Mouse (Mus musculus) cerebellum, adult (tissue): ENCODE results near the gene Fnip2.
A peak's percentile ranks its signal among the peaks of the same experiment; 100 is the strongest.

Experiments used
- ATAC-seq: cut with Nextera tagmentation; 2 replicates; pipeline ENCODE4 v1.9.2; 2017; ENCODE audit warnings: mild to moderate bottlenecking, moderate library complexity, mixed read lengths; ENCODE audit not compliant: insufficient number of reproducible peaks, low FRiP score, low TSS enrichment

Fnip2 gene

DNA sequence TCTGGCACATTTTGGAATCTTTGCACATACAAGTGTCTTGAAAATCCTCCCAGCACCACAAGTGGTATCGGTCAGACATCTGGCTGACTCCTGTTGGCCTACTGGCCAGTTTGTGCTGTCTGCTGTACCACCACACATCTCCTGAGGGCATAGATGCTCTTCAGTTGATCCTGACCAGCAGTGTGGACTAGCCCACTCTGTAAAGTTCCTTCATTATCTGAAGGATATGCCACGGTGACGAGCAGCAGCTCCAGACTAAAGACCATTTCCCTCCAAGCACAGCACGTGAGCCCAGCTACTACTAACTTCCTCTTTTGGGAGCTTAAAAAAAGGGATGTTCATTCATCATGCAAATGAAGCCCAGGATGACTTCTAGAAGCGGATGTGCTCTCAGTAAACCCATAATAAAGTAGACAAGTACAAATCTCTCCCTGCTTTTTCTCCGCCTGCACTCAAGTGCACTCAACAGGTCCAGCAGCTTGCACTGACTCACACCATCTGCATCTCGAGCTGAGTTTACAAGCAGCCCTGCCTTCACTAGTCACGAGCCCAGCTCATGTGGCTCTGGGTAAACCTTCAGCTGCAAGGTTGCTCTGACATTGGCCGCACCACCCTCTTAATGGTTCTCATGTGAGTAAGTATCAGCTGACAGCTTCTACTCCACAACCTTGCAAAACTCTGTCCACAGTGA, 35.9 kb downstream of the Fnip2 start:
- no peak for ATAC-seq

DNA sequence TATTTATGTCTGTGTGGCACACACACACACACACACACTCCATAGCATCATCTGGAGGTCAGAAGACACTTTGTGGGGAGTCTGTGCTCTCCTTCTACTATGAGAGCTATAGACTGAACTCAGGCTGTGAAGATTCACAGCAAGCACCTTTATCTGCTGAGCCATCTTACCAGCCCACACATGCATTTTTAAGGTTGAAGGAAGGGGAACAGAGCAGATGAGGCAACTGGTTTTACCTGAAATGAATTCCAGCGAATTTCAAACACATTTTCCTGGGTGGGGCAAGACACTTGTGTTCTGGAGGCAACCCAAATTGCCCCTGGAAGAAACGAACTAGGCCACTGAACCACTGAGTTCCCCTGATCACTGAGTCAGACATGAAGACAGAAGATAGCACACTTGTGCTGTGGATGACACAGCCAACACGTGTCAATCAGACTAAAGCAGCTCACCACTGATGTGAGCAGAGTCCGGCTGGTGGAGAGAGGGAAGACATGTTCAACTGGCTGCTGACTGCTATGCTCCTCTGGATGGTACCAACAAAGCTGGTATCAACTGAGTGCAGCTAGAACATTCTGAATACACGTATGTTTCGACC, 38.0 kb downstream of the Fnip2 start:
- no peak for ATAC-seq

DNA sequence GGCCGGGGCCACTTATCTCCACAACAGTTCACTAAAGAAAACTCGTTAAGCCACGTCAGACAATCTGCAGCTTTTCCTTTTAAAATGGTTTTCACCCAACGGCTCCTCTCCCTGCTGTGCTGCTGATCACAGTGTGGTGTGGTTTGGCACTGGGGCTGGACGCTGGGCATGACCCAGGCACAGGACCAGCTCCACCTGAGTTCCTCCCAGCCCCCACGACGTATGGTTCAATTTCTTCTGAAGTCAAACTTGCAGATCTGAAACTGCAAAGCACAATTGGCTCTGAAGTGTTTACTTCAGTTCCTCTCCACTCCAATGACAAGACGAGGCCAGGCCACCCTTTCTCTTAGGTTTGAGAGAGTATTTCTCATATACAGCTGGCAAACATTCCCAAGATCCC, 39.1 kb downstream of the Fnip2 start:
- ATAC-seq = no peak

GRCm38 (mm10) chr3:79527921-79528320, 39.7 kb downstream of the Fnip2 start:
- ATAC-seq = no peak

- ATAC-seq = no peak
Measured at GRCm38 (mm10) chr3:79527521-79527920, 40.1 kb downstream of the Fnip2 start.

- no peak for ATAC-seq
Measured at GRCm38 (mm10) chr3:79523349-79523748, 44.2 kb downstream of the Fnip2 start.

DNA sequence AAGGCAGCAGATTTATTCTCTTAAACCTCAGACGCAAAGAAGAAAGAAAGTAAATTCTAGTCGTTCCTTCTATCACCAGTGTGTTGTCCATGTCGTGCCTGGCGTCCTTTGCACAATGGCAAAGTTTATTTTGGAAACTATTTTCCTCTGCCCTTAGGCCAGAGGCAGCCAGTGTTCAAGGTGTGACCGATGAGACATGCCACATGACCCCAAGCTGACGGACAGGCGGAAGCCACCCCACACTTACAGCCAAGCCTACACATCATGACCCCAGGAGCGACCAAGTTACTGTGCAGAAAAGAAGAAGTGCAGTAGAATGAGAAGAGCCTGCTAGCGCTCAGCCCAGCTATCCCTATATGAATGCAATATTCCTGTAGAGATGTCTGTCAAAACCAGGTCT, 47.7 kb downstream of the Fnip2 start:
- no peak for ATAC-seq

GRCm38 (mm10) chr3:79518761-79519527, 48.7 kb downstream of the Fnip2 start:
- ATAC-seq = peak; percentile 54

DNA sequence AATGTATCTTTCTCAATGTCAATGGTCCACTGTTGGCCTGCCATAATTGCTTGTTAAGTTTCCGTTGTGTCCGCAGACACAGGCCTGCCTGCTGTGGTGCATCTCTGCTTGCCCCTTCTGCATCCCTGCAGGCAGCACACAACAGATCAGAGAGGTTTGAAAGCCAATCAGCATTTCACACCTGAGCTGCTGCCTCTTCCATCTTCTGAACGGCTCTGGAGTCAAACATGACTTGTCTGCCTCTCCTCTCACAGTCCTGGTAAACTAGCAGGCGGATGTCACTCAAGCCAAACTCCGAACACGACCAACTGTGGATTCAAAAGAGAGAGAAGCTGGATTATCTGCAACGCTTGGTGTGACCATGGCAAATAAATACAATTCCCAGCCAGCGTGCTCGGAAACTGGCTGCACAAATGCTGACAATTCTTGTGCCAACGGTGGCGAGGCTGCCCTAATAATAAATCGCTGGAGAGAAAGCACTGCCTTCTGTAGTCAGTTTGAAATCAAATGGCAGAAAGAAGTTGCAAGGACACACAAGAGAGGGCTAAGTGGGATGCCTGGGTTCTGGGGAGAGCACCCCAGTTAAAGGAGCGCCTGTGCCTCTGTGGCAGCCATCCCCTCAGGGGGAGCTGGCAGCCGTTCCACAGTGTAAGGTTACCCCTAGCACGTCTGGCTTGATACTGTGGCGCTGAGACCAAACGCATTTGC, 49.6 kb downstream of the Fnip2 start:
- ATAC-seq = peak; percentile 41

- ATAC-seq = no peak
Measured at GRCm38 (mm10) chr3:79516958-79517357, 50.6 kb downstream of the Fnip2 start.

- peak; percentile 63; the same call in 1 of the 2 replicates for ATAC-seq
Measured at GRCm38 (mm10) chr3:79516099-79516920, 51.3 kb downstream of the Fnip2 start.

- no peak for ATAC-seq
Measured at GRCm38 (mm10) chr3:79514304-79514703, 53.3 kb downstream of the Fnip2 start.

GRCm38 (mm10) chr3:79501166-79501728, 66.3 kb downstream of the Fnip2 start:
- ATAC-seq = no peak

DNA sequence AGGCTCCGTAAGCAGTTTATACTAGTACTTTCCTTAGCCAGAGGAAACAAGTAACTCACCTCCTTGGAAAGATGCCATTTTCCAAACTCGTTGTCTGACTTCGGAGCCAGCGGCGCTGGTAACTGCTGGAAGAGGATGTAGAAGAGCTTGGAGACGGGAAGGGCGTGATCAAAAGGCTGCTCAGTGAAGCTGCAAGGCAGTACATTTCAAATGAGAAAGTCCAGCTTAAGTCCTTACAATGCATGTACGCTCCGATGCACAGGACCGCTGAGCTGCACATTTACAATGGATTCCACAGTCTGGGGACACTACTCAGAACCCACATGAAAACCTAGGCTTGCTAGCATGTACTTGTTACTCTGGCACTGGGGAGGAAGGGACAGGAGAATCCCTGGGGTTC, 67.3 kb downstream of the Fnip2 start:
- no peak for ATAC-seq

DNA sequence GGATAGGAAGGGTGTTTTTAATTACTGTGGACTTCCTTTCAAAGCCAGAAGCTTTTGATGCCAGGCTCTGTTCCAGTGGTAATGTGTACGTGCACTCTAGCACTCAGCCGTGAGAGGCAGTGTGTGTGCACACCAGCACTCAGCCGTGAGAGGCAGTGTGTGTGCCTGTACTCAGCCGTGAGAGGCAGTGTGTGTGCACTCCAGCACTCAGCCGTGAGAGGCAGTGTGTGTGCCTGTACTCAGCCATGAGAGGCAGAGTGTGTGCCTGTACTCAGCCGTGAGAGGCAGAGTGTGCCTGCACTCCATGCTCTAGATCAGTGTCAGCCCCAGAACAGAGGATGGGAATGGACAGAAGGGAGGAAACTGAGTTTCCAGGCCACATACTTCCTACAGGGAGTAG, 70.9 kb downstream of the Fnip2 start:
- ATAC-seq = no peak

GRCm38 (mm10) chr3:79495151-79495550, 72.4 kb downstream of the Fnip2 start:
- no peak for ATAC-seq

GRCm38 (mm10) chr3:79494028-79494427, 73.6 kb downstream of the Fnip2 start:
- ATAC-seq = no peak

GRCm38 (mm10) chr3:79493064-79493463, 74.5 kb downstream of the Fnip2 start:
- ATAC-seq = no peak

DNA sequence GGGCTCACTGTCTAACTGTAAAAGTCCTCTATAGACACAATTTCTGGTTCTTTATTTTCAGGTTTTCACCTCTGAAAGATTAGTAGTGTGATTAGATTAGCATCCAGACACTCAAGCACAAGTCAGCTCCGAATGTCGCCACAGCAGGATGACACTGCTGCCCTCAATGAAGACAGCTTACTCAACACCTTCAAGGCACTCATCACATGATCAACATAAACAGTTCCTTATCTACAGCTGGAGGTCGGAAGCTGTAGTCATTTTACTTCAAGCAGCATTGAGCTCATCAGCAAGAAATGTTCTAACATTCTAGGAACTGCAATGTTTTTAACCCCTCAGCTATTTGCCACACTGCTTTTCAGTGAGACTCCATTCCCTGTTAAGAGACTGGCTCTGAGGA, 76.0 kb downstream of the Fnip2 start:
- no peak for ATAC-seq

DNA sequence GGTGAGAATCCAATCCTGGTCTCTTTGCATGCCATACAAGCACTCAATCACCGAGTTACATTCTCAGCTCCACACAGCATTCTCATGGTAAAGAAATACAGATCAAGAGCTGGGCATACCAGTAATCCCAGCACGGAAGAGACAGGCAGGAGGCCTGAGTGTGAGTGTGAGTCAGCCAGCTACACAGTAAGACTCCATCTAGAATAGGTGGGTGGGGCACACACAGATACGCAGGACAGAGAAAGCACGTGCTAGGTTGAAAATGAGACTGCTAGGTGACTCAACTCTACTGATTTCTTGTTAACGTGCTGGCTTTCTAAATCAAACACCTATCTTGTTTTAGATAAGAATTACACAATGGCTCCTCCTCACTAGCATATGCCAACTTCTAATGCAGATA, 77.5 kb downstream of the Fnip2 start:
- no peak for ATAC-seq
